In the genomic region with DNA sequence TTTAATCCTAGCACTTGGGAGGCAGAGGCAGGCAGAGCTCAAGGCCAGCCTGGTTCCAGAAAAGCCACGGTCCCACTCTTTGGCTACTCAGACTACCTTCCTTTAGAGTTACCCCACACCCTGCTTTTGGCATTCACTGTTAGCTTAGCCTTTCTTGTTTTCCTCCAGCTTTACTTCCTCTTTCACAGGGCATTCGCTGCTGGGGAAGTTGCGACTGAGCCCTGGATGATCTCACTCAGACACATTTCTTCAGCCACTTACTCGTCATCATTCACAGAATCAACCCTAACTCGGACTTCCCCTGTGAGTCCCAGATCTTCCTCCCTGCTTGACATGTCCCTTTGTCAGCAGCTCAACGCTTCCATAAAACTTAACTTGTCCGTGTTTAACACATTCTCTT, we compare ENCODE assay signal across 9 mouse cellular contexts. TPM values are rescaled to one million over a fixed set of nuclear protein-coding genes. Genes with fewer than 3 reads are reported as not detected.
DNase-seq lines count a peak whose midpoint lies in the region; ATAC-seq and TF ChIP-seq lines count a peak whose summit lies in the region.
"Had no signal": no experiment of that assay in that cellular context is flagged by ENCODE, and none has a peak within 500 bp of the region (broad histone marks: within the 10 kb centered on the region; RNA-seq: fewer than 3 reads in every experiment).

No protein-coding gene starts in this region.

- H3K27ac ChIP-seq in midbrain, embryonic 11.5 days (ENCODE audit: low read depth, low read length), result no peak overlapping the region
- H3K27ac ChIP-seq: hindbrain, embryonic 15.5 days had no signal

- peak; percentile 82 for ATAC-seq in G1E (ENCODE audit: extremely low read depth, insufficient number of reproducible peaks, low FRiP score, poor library complexity, severe bottlenecking)
- no peak for ATAC-seq in midbrain, embryonic 11.5 days (ENCODE audit: low FRiP score)

- peaks cover 78% of the 10 kb centered on the region for H3K36me3 ChIP-seq in G1E (replicated peaks)
- no peaks in the 10 kb centered on the region for H3K36me3 ChIP-seq in midbrain, embryonic 11.5 days (ENCODE audit: control insufficient read depth, insufficient read depth, low read length)

- no peak overlapping the region for H3K4me2 ChIP-seq in midbrain, embryonic 11.5 days
- H3K4me2 ChIP-seq: hindbrain, embryonic 15.5 days had no signal

- H3K27me3 ChIP-seq in G1E (ENCODE audit: insufficient read depth, low read length), result no peaks in the 10 kb centered on the region
- H3K27me3 ChIP-seq in midbrain, embryonic 11.5 days (ENCODE audit: control insufficient read depth, insufficient read depth, low read length), result no peaks in the 10 kb centered on the region

- H3K9me3 ChIP-seq in G1E (replicated peaks), result no peaks in the 10 kb centered on the region
- H3K9me3 ChIP-seq in midbrain, embryonic 11.5 days (ENCODE audit: control insufficient read depth, low read length), result no peaks in the 10 kb centered on the region
- H3K9me3 ChIP-seq: hindbrain, embryonic 15.5 days had no signal

- peak overlapping the region; percentile 55; the same call in 1 of the 2 replicates for H3K4me3 ChIP-seq in G1E (ENCODE audit: low read depth, low read length)
- no peak overlapping the region for H3K4me3 ChIP-seq in midbrain, embryonic 11.5 days (ENCODE audit: low read depth, low read length)
- H3K4me3 ChIP-seq: hindbrain, embryonic 15.5 days had no signal

- TF ChIP-seq CTCF in G1E (IDR thresholded peaks at IDR 0.05; ENCODE audit: low read depth, low read length), result no peak

- no peak overlapping the region for H3K9ac ChIP-seq in midbrain, embryonic 11.5 days (ENCODE audit: low read length)
- H3K9ac ChIP-seq: hindbrain, embryonic 15.5 days had no signal

- peaks cover 51% of the 10 kb centered on the region for H3K4me1 ChIP-seq in G1E (ENCODE audit: insufficient read depth, low read depth, low read length)
- no peaks in the 10 kb centered on the region for H3K4me1 ChIP-seq in midbrain, embryonic 11.5 days (ENCODE audit: control insufficient read depth, insufficient read depth, low read length)
- H3K4me1 ChIP-seq: hindbrain, embryonic 15.5 days had no signal

- DNase-seq in layer of hippocampus, adult 11-12 months (ENCODE audit: low spot score), result peak; percentile 46
- no peak for DNase-seq in layer of hippocampus, adult 18-20 months (ENCODE audit: low spot score in 2 of 2)
- DNase-seq in G1E (ENCODE audit: low spot score), result peak; percentile 82
- peak; percentile 23 for DNase-seq in liver
- peak; percentile 81 for DNase-seq in natural killer cell, adult 2 months (ENCODE audit: low spot score in 2 of 2)
- DNase-seq in ovary, postnatal 36 days (ENCODE audit: low spot score), result no peak
- DNase-seq in urinary bladder, postnatal 10 days (ENCODE audit: low spot score), result no peak
- DNase-seq in midbrain, embryonic 11.5 days (ENCODE audit: low spot score, missing footprints), result no peak

- WGBS in midbrain, embryonic 11.5 days, result 83% methylated on average over 7 of the region's 7 CpGs

RNA-seq across cellular contexts. Expression of a gene that starts 49.1 kb away (rescaled TPM):
- total RNA-seq in layer of hippocampus, adult 18-20 months (2021), result 10 to 100 TPM; 30.9 to 31.9 TPM
- total RNA-seq in G1E (2014; fragmentation: Nextera tagmentation), result 38.8 and 44.0 TPM in 2 replicates
- total RNA-seq in G1E (2017), result 24.8 and 28.0 TPM in 2 replicates
- polyA plus RNA-seq in G1E (2012), result 1.3 and 2.9 TPM in 2 replicates
- polyA plus RNA-seq in midbrain, embryonic 11.5 days (2014; fragmentation: Nextera tagmentation; extraction: Ambion mirVana), result 2.9 and 5.7 TPM in 2 replicates

Comparison
In these comparisons a context has a peak if more than half of its experiments do, and no peak if none do; other contexts are left out.
1. DNase-seq: peak in layer of hippocampus, adult 11-12 months (single experiment), G1E (single experiment), liver (single experiment) and natural killer cell, adult 2 months (2 of 2); none in layer of hippocampus, adult 18-20 months (0 of 2), ovary, postnatal 36 days (single experiment), urinary bladder, postnatal 10 days (single experiment) and midbrain, embryonic 11.5 days (single experiment).